Mouse (Mus musculus) heart, adult 10 weeks (tissue): ENCODE results near the gene Lclat1. TPM values are rescaled to one million over a fixed set of nuclear protein-coding genes. Genes with fewer than 3 reads are reported as not detected.

Experiments
- polyA plus RNA-seq: library from polyadenylated mRNA; stranded (reverse); fragments of 350-450 nt; fragmentation: Illumina TruSeq; extraction: RNeasy Lipid Tissue Mini Kit (QIAGEN cat#74804); gene quantifications from one replicate; pipeline ENCODE4 v1.2.3, GENCODE M21; 2014; ENCODE audit warnings: low read depth, low replicate concordance

Gene Lclat1
- 91.8 TPM for polyA plus RNA-seq

GRCm38 (mm10) chr17:73107158-73108157 lies at the start of gene Lclat1:
TSS of gene Lclat1 (plus strand) at chr17:73107985.

Other genes with a start within 250 kb of the Lclat1 start
- 342 TPM for gene Lbh, start 189.7 kb upstream of the Lclat1 start, polyA plus RNA-seq